Mouse (Mus musculus): ENCODE measurements around the gene Mfap2.
A peak's percentile ranks its signal among the peaks of the same experiment; 100 is the strongest.

Gene Mfap2

GRCm38 (mm10) chr4:141010118-141010517, at the start of gene Mfap2:
Gene Mfap2 (plus strand): TSS chr4:141010418.
- no peak for DNase-seq (ENCODE audit: low spot score in 2 of 2)

- DNase-seq (ENCODE audit: low spot score in 2 of 2), result peak; percentile 97 to 98
Observed at GRCm38 (mm10) chr4:140960781-140961466, 49.3 kb upstream of the Mfap2 start, which contains the start of gene Sdhb. Gene Sdhb (plus strand): TSS chr4:140961203.

GRCm38 (mm10) chr4:140961467-140962206, 48.6 kb upstream of the Mfap2 start:
- no peak for DNase-seq (ENCODE audit: low spot score in 2 of 2)

GRCm38 (mm10) chr4:140962207-140962909, 47.9 kb upstream of the Mfap2 start:
- no peak for DNase-seq (ENCODE audit: low spot score in 2 of 2)

GRCm38 (mm10) chr4:140962950-140963349, 47.3 kb upstream of the Mfap2 start:
- DNase-seq (ENCODE audit: low spot score in 2 of 2), result peak; percentile 64 to 76

DNA sequence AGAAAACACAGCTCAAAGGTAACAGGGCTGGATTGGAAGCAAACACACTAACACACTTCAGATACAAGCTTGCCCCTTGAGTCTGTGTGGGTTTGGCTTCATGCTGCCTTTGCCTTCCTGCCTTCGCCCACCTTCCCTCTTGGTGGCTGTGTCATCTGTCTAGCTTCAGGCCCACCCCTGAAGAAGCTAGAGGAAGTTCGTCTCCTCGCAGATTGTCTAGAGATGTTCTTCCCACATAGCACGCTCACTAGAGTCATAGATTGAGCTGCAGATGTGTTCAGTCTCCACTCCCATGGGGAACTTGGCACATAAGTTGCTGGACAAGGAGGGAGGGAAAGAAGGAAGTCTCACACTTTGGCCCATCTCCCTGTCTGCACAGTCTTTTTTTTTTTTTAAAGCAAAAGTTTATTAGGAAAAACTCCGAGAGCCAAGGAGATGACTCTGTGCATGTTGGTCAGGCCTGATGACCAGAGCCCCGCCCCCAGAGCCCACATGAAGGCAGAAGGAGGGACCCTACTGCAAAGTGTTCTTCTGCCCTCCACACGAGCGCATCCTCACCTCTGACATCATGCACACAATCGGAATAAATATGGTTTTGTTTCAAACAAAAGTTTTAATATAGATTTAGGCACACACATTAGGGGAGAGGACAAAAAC, 46.1 kb upstream of the Mfap2 start:
- peak in 1 of 2 experiments; percentile 61 for DNase-seq (ENCODE audit: low spot score in 2 of 2)

DNA sequence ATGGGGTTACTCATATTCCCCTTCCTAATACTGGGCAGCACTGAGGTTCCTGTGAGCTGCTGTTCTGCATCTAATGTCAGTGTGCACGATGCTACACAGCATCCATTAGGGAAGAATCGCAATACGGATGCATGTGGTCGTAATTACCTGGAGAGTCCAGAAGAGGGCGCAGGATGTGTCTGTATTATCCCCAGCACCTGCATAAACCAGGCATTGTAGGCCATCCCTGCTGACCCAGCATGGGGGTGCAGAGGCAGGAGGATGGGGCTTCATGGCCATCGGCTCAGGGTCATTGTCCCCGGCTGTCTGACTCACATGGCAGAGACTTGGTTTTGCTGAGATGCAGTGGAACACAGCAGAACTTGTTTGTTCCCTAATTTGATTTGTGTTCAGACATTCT, 45.6 kb upstream of the Mfap2 start:
- DNase-seq (ENCODE audit: low spot score in 2 of 2), result peak in 1 of 2 experiments; percentile 74

DNA sequence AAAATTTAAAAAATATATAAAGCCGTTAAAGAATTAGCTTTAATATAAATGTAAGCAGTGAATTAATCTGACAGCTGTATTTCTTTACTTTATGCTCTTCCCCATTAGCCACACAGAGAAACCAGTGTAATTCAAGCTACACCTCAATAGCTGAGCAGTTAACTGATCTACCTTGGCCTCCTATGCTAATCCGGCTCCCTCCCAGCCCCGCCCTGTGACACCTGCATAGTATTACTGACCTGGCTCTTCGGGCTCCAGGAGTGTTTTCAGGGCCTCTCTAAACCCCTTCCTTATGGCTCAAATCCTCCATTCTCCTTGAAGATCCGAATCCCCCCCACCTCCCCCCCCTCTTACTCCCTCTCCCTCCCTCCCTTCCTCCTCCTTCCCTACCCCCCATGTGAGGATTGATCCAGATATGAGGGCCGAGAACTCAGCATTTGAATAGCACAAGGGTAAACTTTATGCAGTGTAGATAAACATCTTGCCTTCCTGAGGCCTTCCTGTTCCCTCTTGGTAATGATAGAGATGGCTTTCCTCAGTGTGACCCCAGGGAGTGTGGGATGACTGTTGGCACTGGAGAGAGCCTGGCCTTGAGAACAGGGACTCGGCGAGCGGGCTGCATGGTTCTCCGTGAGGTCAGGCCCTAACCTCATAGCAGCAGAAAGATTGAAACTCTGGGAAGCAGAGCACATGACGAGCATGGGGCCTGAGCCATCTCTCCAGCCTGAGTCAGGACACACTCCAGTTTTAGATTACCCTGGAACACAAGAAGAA, 42.6 kb upstream of the Mfap2 start:
- no peak for DNase-seq (ENCODE audit: low spot score in 2 of 2)

GRCm38 (mm10) chr4:140971691-140972090, 38.5 kb upstream of the Mfap2 start:
- no peak for DNase-seq (ENCODE audit: low spot score in 2 of 2)

GRCm38 (mm10) chr4:140974408-140974807, 35.8 kb upstream of the Mfap2 start:
- DNase-seq (ENCODE audit: low spot score in 2 of 2), result no peak

- DNase-seq (ENCODE audit: low spot score in 2 of 2), result no peak
Observed at GRCm38 (mm10) chr4:140975356-140975755, 34.9 kb upstream of the Mfap2 start.

DNA sequence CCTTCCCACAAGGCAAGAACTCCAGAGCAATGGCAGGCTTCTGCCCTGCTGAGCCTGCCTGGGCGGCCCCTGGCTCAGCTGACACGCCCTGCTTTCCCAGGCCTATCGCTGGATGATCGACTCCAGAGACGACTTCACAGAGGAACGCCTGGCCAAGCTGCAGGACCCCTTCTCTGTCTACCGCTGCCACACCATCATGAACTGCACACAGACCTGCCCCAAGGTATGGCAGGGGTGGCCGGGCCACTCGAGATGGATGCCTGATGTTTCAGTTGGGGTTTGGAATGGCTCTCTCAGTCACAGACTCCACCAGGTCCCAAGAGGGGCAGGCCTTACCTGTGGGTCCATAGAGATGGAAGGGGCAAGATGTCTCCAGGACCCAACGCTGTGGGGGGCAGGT, 32.9 kb upstream of the Mfap2 start:
- DNase-seq (ENCODE audit: low spot score in 2 of 2), result no peak

GRCm38 (mm10) chr4:140977886-140978692, 32.1 kb upstream of the Mfap2 start:
- DNase-seq (ENCODE audit: low spot score in 2 of 2), result no peak

- no peak for DNase-seq (ENCODE audit: low spot score in 2 of 2)
Observed at GRCm38 (mm10) chr4:140981605-140982004, 28.6 kb upstream of the Mfap2 start.

- no peak for DNase-seq (ENCODE audit: low spot score in 2 of 2)
Observed at GRCm38 (mm10) chr4:140982808-140983207, 27.4 kb upstream of the Mfap2 start.

- peak; percentile 63 to 84 for DNase-seq (ENCODE audit: low spot score in 2 of 2)
Observed at GRCm38 (mm10) chr4:140983442-140983841, 26.8 kb upstream of the Mfap2 start.

GRCm38 (mm10) chr4:140984544-140984943, 25.7 kb upstream of the Mfap2 start:
- no peak for DNase-seq (ENCODE audit: low spot score in 2 of 2)

GRCm38 (mm10) chr4:140986024-140986710, 24.1 kb upstream of the Mfap2 start:
- no peak for DNase-seq (ENCODE audit: low spot score in 2 of 2)

GRCm38 (mm10) chr4:140986711-140987395, 23.4 kb upstream of the Mfap2 start, which contains the start of gene Atp13a2:
Gene Atp13a2 (plus strand): TSS chr4:140986873.
- DNase-seq (ENCODE audit: low spot score in 2 of 2), result peak; percentile 78 to 89
